Mouse (Mus musculus): ENCODE measurements around the gene Erf.
A peak's percentile ranks its signal among the peaks of the same experiment; 100 is the strongest.

The Erf gene

DNA sequence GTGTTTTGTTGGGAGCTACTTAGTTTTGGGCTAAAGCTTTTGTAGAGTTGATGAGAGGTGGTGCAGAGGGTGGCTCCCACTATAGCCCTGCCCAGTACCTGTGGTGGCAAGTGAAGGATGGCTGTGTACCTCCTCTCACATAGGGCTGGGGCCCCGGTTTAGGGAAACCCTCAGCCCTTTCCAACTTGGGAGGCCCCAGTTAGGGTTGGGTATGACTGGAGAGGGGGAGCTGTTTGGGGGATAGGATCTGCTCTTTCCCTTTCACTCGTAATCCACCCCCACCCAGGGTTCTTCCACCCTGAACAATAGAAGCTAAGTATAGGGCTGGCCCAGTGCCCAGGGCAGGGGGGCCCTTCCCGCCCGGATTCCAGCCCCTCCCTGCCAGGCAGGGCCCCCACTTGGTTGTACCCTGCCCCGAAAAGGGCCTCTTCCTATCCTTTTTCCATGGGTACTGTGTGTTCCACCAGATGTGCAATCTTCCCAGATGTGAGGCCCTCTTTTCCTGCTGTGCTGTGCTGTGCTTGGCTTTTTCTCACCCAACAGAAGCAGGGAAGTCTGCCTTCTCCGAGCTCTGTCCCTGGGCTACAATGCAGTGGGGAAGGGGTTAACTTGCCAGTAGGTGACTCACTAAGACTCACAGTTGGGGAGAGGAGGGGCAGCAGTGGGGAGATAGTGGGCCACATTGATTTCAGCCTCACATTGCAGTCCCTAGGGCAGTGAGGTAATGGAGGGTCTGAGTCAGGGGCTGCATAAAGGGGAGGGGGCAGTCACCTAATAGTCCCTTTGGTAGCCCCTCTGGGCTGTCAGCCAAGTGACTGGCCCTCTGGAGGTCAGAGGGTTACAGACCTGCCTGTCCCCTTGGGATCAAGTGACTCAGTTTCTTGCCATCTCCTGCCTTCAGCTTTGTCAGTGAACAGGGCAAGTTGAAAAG is 29.6 kb upstream of the Erf start:
- peak; percentile 62 to 73 for DNase-seq

DNA sequence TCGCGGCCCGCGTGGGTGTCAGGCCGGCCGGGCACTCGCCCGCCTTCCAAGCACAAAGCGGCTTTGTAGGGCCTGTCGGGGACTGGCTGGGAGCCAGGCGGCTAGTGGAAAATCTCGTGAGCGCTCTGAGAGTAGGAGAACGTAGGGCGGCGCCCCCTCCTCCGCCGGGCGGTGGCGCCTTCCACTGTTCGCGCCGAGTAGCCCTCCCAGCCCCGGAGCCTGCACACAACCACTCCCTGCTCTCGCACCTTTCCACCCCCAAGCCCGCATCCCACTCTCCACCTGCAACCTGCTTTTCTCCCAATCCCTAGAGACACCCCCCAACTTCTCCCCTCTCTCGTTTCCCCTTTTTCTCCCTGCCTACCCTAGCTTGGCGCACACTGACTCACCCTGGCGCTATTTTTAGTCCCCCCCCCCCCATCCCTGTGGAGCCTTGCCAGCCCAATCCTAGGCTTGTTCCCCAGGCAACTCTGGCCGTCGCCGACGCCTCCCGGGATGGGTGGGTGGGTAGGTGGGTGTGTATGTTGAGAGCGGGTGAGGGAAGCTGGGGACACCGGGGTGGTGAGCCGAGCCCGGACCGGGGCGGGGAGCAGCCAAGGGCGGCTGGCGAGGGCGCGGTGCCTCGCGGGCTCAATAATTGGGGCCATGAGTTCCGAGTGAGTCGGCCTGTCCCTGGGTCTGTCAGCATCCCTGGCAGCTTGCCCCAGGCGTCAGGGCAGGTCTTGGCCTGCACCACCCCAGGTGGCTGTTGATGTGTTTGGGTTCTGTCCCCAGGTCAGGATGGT is 28.7 kb upstream of the Erf start:
- DNase-seq = peak; percentile 89 to 94

DNA sequence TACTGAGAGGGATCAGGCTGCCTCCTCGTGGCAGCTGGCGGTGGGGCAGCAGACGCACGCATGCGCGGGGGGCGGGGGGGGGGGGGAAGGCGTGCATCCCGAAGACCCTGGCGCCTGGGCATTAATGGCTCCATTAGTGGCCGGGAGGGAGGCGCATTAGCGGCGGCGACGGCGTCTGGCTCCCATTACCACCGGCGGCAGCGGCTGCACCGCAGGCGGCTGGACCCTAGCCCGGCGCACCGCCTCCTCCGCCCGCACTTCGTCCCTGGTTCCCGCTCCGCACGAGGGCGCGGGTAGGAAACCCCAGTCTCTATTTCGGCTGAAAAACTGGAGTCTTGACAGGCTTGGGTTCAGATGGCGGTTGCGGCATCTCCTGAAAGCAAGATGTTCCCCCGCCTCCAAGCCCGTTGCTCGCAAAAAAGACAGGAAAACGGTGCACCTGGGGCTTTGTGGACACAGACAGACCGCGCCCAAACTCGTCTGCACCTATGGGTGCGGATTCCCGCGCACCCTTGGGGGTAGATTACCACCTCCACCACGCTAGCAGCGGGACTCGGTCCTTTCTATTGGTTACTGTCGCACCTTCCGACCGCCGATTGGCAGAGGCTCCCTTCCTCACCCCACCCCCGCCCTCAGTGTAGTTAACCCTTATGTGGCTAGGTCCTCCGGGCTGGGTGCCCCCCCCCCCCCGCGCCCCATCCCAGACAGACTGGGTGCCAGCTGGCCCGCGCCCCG is 27.9 kb upstream of the Erf start:
- DNase-seq = peak; percentile 80 to 89

DNA sequence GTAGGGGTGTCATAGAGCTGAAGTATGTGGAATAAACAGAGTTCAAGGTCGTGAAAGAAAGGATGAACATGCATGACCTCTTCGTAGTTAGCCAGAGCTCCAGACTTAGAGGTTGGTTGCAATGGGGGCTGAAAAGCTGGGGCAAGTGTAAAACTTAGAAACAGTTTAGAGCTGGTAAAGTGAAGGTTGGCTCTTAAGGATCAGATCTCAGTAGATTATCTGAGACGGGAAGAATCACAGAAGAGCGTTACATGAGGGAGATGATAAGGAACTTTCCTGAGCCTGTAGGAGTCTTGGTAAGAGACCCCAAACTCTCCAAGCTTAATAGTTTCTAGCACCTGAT is 27.4 kb upstream of the Erf start:
- DNase-seq = no peak

DNA sequence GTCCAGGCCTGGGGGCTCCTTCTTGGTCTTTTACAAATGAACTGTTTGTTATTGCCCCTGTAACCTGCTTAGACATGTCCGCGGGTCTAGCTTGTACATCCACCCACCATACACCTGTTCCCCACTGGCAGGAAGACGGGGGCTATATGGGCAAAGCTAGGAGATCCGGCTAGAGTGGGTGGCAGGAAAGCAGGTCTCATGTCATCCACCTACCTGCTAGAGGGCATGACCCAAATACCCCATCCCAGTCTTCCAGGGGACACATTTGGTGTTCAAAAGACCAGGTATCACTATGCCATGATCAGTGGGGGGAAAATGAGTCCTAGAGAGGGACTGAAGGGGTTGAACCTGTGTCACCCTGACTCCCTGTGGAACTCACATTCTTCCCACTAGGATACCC is 26.8 kb upstream of the Erf start:
- DNase-seq = no peak

GRCm38 (mm10) chr7:25275555-25276298 is 25.2 kb upstream of the Erf start:
- DNase-seq = peak in 1 of 2 experiments; percentile 13

DNA sequence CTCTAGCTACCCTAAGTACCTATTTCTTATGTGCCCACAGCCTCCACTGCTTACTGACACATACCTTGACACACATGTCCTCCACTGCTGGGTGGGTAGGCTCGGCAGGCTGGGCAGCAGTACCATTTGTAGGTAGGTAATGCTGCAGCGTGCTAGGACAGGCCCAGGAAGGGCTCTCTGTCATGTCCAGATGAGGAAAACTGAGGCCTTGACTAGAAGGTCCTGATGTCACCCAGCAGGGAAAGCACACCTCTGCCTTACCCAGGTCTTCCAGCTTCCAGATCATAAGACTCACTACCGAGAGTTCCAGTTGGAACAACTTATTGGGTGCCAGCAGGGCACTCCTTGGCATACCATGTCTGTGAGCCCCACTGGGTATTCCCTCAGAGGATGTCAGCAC is 24.4 kb upstream of the Erf start:
- no peak for DNase-seq

- DNase-seq = no peak
These were observed 24.0 kb upstream of the Erf start for GRCm38 (mm10) chr7:25274571-25274970.

DNA sequence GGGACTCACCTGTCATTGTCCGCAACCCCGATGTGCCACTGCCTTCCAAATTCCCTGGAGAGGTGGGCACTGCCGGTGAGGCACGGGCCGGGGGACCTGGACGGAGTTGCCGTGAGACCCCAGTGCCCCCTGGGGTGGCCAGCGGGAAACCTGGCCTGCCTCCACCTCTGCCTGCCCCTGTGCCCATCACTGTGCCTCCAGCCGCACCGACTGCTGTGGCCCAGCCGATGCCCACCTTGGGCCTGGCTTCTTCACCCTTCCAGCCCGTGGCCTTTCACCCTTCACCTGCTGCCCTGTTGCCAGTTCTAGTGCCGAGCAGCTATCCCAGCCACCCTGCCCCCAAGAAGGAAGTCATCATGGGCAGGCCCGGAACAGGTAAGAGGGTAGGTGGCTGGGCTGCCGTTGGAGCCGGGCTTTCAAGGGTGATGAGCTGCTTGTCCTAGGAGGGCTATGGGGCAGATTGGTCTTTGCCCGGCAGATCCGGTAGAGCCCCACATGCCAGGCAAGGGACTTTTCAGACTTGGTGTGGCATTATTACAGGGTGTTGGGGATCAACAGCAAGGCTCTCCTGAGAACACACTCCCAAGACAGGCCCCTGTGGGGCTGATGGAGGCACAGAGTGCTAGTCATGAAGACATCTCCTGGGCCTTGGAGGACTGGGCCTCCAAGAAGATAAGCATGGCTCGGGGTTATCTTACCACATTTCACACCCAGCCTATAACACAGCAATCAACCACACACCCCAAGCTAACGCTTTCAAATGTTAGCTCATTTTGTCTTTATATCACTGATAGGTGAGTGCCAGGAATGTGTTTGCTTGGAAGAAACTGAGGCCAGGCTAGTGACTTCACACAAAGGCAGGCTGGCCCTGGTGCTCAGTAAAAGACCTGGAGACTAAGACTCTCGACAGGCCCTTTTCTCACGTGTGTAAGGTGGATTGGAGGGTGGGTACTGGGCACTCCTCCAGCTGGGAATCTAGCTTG is 23.0 kb upstream of the Erf start:
- no peak for DNase-seq

- DNase-seq = peak in 1 of 2 experiments; percentile 4
These were observed 22.1 kb upstream of the Erf start for GRCm38 (mm10) chr7:25272445-25273258.

- DNase-seq = peak in 1 of 2 experiments; percentile 4
These were observed 21.3 kb upstream of the Erf start for GRCm38 (mm10) chr7:25271651-25272444.

DNA sequence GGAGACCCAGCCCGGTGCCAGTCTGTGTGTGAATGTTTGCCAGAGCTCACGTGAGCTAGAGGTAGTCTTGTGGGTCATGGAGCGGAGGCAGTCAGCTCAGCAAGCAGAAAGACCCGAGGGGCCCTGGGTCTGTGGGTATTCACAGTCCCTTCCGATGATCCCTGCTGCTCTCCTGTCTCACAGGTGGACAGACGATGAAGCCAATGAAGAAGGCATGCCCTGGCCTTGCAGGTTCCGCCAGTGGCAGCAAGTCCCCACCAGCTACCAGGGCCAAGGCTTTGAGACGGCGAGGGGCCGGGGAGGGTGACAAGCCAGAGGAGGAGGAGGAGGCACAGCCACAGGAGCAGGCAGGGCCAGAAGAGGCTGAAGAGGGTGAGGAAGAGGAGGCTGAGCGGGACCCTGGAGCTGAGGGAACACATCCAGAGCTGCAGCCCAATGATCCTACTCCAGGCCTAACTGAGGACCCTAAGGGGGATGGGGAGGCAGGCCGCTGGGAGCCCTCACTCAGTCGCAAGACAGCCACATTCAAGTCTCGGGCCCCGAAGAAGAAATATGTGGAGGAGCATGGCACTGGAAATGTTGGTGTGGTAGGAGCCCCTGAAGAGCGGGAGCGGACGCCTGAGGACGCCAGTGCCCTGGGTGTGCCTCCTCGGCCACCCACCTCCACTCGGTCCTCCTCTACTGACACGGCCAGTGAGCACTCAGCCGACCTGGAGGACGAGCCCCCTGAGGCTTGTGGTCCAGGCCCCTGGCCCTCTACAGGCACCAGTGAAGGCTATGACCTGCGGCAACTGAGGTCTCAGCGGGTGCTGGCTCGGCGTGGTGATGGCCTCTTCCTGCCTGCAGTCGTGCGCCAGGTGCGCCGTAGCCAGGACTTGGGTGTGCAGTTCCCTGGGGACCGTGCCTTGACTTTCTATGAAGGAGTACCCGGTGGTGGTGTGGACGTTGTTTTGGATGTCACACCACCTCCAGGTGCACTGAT is 20.4 kb upstream of the Erf start:
- peak; percentile 11 to 30 for DNase-seq

- DNase-seq = peak; percentile 36 to 53
These were observed 19.1 kb upstream of the Erf start for GRCm38 (mm10) chr7:25269545-25270271.

DNA sequence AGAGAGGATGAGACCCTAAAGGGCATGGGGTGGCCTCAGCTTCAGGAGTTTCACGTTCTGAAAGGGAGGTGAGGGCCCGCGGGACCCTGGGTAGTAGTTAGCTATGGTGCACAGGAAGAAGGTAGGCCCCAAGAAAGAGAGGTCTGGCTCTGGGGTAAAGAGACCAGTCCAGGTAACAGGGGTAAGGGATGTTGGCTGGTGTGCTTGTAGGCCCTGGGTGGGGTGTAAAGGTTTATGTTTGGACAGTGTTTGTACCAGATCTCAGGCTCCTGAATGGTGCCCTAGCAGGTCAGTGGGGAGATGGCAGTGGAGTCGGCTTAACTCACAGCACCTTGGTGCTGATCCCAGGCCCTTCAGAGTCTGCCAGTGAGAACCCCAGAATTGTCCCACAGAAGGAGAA is 18.5 kb upstream of the Erf start:
- peak in 1 of 2 experiments; percentile 6 for DNase-seq

DNA sequence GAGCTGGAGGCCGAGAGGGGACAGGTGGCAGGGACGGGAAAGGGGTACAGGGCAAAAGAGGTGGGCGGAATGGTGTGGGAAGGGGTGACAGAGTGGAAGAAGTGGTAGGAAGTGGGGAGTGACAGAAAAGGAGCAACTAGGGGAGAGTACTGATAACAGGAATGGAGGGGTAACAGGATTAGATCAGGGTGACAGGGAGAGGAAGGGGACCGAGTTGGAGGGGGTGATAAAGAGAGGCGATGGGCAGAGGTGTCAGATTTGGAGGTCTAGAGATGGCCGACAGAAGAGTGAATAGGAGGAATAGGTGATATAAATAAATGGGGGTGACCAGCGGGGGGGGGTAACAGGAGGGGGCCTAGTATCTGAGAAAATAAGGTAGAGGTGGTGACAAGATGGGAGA is 18.0 kb upstream of the Erf start:
- no peak for DNase-seq

- DNase-seq = peak; percentile 97 to 99
These were observed 17.3 kb upstream of the Erf start for GRCm38 (mm10) chr7:25267751-25268463.

GRCm38 (mm10) chr7:25267301-25267750 is 16.8 kb upstream of the Erf start, which contains the start of gene Cic:
Gene Cic (plus strand): TSS chr7:25267704.
- DNase-seq = peak; percentile 97 to 99

Measured in kidney, postnatal 4 days (tissue).